Mouse (Mus musculus) kidney, adult 9 months (tissue): ENCODE measurements around the gene Hcls1.
A peak's percentile ranks its signal among the peaks of the same experiment; 100 is the strongest.

Experiments used
- DNase-seq: peaks from one replicate; pipeline ENCODE4 v3.0.0; 2022

The Hcls1 gene

DNA sequence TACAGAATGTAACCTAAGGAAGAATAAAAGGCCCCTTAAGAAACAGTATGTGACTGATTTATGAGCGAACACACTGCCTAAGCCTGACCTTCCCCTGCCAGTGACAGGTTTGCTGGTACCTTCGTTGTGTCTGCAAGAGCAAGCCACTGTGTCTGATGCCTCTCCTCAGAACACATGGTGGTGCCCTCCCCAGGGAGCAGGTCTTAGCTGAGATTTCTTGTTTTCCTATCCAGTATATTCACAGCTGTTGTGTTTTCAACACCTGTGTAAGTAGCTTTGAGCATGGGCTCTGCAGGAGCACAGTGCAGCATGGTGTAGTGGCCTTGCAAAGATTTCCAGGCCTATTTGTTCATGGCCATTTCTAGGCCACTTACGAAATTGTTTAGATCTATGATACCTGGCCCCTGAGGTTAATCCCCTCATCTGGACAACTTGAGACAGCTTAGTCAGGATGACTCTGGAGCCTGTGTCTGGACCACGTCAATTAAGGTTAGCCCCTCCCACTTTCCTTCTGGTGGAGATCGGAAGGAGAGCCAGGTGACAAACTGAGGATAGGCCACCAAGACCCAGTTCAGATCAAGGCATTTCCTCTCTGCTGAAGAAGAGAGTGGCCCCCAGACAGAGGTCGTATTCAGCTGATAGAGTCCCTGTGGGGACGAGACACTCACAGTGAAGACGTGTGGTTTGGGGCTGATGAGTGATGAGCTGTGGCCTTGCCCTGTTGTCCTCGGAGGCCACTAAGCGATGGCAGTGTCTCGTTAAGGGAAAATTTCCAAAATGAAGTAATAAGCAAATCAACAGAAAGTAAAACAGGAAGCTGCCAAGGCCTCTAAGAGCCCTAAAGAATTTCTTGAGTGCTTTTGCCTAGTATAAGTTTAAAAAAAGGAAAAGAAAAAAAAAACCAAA is 4.3 kb upstream of the Hcls1 start:
- no peak for DNase-seq

DNA sequence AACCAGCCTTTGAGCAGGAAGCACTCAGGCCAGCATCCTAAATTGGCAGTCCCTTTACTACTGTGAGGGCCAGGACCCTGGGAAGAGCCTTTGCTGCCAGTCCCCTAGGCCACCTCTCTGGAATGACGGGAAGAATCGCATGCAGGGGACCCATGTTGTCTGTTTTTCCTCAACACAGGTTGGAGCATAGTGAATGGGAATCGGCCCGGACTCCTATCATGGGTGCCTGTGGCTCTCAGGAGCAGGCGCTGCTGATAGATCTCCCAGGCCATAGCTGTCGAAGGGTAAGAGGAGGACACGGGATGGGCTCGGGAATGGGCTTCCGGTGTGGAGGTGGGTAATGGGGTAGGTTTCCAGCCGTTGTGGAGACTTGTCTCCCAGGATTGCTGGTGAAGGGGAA is 3.4 kb upstream of the Hcls1 start:
- no peak for DNase-seq

DNA sequence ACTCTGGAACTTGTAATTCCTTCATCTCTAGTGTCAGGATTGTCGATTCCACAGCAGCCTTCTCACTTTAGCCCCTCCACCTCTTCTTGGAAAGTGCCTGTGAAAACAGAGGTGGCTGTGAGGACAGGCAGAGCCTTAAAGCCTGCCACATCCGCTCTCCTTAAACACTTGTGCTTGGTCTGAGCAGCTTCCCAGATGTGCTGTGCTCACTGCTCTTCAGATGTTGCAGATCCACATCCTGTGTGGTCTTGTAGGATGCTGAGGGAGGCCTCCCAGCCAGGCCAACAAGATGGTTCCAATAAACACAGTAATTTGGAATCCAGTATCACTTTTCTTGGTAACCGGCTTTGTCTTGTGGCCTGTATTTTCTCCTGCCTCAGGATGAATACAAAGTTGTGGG is 2.8 kb upstream of the Hcls1 start:
- no peak for DNase-seq

DNA sequence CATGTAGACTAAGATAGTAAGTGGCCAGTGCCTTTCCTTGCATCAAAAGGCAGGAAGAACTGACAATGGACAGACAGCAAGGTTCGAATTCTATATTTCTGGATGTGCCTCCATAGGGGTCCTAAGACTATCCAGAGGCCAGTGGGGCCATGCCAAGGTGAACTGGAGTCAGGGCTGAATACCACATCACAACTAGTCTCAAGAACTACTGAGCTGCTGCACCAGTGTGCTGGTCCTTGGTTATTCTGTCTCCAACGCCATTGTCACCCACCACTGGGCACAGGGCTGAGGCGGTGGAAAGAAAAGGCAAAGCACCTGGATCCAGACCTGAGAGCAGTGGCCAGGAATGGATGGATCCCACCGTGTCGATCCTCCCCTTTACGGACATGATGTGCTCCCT is 2.2 kb upstream of the Hcls1 start:
- DNase-seq: no peak

DNA sequence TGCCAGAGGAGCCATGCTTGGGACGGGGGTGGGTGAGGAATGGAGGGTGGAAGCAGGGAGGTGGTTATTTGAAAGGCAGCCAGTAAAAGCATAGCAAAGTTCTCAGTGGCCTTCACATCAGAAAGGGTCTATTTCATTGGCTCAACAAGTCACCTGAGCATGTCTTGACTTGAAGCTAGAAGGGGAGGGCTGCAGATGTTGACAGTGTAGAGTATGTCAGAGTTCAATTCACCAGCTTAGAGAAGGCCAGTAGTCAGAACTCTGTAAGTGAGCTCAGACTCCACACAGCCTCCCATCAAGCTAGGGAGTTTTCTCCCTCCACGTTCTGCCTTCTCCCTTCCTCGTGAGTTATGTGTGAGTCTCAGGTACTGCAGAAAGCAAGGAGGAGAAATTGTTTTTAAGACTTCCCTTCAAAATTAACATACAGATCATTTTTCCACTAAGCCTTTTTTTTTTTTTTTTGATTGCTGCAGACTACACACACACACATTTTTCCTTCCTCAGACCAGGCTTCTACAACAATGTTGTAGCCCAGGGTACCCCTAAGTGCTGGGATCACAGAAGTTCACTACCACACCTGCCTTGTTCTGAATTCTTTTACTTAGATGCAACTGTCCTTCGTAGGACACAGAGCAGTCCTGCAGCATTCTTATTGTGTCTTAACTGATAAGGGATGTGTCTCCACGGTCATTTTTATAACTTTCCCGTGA is 497 bp upstream of the Hcls1 start:
- DNase-seq: peak; percentile 49

DNA sequence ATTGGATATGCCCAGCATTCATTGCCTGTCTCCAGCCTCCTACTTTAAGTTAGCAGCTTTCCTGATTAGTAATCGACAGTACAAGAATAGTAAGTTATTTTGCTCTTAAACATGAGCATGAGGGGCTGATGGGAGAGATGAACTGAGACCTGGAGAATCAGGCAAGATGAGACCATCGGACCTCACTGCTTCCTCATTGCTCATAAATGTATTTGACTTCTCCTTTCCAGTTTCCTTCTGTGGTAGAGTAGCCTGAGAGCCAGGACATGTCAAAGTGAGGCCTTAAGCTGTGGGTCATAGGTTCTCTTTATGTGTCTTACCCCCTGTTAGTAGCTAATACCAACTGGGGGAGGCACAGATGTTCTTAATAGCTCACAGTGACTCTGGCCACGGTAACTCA is 1.0 kb downstream of the Hcls1 start:
- no peak for DNase-seq

DNA sequence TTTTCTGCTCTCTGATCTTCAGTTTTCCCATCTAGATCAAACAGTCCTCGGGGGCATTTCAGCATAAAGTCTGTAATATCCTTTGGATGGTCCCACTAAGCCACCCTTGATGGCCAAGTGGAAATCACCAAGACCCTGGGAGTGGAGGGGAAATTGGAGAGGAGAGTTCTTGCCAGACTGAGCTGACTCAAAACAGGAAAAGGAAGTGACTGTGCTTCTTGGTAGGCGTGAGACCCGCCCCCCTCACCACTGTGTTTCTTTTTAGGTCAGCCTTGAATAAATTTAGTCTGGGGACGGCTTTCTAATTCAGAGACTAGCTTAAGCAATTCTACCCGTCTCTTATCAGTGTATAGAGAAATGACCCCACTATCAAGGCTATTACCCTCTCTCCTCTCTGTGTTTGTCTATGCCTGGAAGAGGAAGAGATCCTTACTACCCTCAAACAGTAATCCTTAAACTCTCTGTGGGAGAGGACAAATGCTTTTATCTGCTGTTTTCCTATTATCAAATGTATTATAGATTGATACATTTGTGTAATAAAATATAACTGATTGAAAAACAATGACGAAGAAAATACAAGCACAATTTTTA is 6.4 kb downstream of the Hcls1 start:
- DNase-seq: peak; percentile 26

DNA sequence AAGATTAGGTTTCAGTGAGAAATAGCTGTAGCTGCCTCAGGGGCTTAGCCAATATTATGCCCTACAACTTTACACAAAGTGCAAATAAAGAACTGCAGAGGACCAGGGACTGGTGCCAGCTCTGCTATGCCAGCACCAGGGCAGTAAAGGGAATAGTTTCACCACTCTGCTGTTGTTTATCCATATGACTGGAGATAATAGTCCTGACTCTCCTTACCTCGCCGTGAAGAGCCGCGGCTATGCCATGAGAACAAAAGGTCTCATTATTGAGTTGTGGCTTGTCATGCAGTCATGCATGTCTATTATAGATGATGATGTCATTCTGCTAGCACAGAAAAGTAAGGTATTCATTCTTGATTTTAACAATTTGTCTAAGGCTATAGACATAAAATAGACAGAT is 7.1 kb downstream of the Hcls1 start:
- DNase-seq: no peak

DNA sequence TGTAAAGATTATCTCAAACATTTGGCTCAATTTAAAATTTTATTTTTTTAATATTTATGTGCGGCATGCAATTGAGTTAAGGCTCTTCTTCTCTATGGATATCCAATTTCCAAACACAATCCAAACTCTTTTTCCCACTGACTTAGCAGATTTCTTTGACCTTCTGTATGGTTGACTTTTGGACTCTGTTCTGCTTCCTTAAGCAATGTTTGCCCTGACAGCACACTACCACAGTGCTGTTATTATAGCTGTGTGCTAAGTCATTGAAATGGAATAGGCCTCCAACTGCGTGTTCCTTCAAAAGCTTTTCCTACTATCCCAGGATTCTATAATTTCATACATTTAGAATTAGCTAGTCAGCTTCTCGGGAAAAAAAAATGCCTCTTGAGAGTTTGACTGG is 8.8 kb downstream of the Hcls1 start:
- peak; percentile 77 for DNase-seq

DNA sequence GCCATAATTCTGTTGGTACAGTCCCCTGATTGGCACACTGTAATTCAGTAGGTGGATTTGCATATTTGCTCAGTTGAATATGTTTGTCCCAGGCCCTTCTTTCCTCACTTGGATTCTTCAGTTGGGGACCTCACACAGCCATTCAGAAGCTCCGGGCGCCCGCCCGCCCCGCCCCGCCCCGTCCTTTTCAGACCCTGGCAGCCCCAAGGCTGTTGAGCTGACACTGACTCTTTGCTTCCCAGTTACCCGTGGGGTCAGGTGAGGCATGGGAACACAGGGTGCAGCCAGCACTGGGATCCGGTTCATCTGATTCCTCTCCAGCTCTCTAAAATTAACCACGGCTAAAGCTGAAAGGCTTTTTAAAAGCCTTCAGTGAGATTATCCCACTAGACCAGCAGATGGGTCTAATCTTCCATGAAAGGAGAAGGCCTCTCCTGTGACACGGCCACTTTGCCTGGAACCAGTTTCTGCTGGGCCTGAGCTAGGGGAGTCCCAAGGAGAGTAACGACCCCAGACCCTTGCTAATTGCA is 10.2 kb downstream of the Hcls1 start:
- DNase-seq: peak; percentile 92

DNA sequence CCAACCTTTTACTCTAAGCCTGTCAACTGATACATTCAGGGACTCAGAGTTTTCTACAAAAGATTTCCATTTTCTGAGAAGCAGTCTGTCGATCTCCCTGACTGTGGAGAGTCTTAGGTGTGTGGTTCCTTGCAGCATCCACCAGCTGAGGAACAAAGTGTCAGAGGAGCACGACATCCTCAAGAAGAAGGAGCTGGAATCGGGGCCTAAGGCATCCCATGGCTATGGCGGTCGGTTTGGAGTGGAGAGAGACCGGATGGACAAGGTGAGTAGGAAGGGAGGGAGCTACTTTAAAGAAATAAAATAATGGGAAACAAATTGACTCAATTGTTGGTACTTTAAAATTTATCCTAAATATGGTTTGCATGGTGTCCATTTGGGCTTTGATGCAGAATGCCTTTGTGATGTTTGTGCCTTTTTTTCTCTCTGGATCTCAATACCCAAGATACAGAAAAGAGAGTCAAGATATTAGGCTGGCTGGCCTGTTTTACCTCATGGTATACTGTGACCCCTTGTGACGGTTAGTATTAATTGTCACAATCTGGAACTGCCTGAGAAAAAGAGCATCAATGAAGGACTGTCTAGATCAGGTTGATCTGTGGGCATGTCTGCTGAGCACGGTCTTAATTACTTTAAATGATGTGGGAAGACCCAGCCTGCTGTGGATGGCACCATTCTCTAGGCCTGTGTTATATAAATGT is 11.8 kb downstream of the Hcls1 start:
- no peak for DNase-seq

DNA sequence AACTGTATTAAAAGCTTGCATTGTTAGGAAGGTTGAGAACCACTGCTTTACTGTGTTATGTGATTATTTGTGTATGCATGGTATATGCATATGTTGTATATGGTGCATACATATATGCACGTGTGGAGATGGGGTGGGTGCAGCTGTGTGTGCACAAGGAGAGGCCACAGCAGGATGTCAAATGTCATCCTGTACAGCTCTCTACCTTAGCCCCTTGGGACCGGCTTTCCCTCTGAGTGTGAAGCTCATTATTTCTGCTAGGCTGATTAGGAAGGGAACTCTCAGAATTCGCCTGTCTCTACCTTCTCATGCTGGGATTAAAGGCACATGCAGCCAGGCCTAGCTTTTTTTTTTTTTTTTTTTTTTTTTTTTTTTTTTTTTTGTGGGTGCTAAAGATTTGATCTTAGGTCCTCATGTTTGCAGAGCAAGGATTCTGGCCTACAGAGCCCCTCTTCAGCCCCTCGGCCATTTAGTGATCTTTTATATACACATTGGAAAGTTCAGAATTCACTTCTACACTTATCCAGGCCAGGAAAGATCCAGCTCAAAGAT is 12.9 kb downstream of the Hcls1 start:
- no peak for DNase-seq

DNA sequence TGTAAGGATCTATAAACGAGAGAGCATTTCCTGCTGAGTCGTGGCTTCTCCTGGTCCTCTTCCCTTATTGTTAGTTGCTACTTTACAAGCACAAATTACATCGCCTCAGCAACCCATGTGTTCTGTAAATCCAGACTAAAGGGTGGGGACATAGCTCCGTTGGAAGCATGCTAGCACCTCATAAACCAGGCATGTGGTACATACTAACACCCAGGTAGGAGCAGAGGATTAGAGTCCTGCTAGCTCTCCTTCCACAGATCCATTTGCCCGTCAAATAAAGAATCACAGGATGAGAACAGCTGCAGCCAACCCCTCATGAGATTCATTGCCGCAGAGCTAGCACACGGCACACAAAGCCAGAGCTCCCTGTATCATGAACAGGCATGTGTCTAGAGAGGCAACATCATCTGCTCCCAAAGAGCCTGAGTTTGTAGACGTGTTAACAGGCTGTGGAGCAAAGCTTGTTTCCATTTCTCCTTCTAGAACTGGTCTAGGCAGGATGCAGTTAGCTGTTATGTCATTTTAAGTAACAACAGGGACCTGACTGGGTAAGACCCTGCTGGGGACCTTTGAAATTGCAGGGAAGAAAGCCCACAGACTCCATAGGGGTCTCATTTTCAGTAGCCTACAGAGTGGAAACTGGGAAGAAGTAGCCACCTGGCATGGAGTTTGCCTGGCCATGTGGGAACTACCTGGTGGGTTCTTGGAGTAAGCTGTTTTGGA is 15.0 kb downstream of the Hcls1 start:
- no peak for DNase-seq

DNA sequence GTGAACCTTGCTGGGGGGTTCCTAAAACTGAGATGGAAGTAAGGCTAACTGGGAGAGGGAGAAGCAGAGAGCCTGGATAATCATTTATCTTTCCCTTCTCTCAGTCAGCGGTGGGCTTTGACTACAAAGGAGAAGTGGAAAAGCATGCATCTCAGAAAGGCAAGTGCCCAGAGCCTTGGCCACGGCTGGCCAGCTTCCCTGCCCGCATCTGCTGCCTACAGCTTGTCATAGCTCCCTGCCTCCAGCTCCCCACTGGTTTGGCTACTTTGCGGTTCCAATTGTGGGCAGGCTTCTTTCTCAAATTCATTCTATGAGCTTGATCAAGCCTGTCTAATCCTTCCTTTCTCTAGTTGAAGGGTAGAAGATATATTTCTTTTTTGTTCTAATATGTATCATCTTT is 16.2 kb downstream of the Hcls1 start:
- DNase-seq: no peak

DNA sequence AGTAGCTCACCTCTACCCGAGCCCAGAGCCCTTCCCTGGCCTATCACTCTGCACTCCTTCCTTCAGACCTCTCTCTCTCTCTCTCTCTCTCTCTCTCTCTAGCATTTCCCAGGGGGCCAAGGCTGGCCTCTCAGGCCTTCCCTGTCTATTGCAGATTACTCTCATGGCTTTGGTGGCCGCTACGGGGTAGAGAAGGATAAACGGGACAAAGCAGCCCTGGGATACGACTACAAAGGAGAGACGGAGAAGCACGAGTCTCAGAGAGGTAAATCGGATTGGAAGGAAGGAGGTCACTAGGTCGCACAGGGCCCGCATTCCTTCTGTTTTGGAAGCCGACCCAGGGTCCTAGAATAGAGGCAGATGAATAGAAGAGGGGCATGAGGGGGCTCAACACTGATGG is 20.3 kb downstream of the Hcls1 start:
- no peak for DNase-seq

DNA sequence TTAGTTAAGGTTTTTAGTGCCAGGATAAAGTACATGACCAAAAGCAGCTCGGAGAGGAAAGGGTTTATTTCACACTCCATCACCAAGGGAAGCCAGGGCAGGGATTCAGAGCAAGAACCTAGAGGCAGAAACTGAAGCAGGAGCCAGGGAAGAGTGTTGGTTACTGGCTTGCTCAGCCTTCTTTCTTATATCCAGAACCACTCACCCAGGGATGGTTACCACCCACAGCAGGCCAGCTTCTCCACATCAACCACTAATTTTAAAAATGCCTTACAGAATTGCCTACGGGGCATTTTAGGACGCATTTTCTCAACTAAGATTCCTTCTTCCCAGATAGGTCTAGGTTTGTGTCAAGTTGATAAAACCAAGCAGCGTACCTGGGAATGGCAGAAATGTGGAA is 28.6 kb downstream of the Hcls1 start:
- no peak for DNase-seq

DNA sequence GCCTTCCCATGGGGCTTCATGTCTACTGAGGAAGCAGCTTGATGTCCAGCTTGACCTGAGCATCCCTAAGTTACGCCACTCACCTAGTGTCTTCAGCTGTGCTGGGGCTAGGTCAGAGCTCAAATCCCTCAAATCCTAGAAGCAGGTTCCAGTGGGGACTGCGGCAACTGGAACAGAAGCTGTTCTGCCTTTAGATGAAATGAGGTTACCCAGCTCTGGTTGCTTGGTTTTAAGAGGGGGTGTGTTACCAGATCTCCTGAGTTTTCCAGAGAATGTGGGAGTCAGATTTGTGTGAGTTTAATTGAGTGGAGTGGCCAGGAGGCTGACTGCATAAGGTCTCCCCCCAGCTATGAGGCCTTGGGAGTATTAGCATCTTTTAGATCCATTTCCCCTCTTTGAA is 44.3 kb downstream of the Hcls1 start:
- no peak for DNase-seq

DNA sequence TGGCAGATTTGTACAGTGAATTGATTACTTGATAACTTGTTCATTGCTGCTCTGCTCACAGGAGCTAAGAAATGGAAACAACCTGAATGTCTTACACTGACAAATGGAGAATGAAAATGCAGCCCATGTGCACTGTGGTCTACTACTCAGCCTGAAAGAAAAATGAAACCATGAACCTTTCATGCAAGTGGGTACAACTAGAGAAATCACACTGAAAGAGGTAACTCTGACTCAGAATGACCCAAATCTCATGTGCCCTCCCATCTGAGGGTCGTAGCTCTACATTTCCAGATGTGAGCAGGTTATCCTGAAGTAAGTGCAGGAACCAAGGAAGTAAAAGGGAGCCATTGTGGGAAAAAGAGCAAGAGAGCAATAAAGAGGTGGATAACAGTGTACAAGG is 49.0 kb downstream of the Hcls1 start:
- no peak for DNase-seq

DNA sequence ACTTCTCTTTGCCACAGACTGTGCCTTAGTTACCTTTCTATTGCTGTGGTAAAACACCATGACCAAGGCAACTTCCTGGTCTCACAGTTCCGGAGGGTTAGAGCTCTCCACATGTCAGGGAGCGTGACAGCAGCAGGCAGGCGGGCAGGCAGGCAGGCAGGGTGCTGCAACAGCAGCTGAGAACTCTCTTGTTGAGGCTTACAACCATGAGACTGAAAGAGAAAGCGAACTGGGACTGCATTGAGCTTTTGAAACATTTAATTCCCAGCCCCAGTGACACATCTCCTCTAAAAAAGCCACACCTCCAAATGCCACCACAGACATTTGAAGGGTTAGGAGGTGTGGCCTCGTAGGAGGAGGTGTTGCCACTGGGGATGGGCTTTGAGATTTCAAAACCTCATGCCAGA is 50.9 kb downstream of the Hcls1 start:
- DNase-seq: peak; percentile 52

DNA sequence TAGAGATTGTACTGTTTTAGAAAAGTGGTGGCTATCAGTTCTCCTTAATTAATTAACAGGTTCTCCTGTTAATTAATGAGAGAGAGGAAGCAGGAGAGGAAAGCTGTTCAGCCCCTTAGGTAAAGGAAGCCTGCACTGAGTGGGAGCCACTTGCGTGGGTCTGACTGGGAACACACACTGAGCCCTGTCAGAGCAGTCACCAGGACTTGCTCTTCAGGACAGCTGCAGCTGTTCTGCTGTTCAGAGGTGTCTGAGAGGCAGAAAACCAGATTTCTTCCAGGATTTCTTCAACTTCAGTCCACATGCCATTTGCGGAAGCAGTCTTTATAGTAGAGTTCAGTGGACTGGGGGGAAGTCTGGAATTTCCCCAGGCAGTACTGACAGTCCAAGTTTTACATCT is 52.6 kb downstream of the Hcls1 start:
- DNase-seq: no peak

DNA sequence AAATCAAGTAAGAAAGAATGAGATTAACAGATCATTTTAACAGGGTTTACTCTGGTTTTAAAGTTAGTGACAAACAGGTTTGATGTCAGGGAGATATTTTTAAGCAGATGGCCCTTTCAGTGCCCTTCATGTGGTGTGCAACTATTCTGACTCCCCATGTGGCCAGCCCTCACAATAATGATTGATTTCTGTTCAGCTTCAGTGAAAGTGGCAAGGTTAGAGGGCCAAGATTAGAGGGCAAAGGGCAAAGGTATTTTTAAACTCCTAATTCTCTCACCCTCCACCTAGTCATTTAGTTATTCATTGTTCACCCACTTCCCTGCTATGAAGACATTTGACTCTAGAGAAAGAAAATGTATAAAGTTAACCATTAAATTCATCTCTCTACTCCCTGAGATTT is 53.3 kb downstream of the Hcls1 start:
- peak; percentile 89 for DNase-seq

DNA sequence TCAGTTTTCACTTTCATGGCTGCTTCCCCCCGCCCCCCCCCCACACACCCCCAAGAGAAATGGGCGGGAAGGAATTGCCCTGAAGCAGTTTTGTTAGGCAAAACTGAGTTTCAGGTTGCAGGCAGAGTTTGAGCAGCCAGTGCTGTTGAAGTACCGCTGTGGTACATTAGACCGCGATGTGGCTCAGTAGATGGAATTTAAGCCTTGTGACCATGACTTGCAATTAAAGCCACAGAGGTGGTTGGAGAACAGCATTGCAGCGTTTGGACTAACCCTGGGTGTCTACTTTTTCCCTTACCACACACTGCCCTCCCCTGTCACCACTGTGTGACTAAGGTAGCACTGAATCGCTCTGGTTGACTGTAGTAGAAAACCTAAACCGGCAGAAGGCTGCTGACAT is 54.7 kb downstream of the Hcls1 start:
- peak; percentile 77 for DNase-seq
